Mouse (Mus musculus) retina, embryonic 14.5 days (tissue): ENCODE data around the gene Akap7.

ENCODE experiments used
- DNase-seq: peaks from one replicate; pipeline ENCODE4 v3.0.0-alpha.2; 2015; ENCODE audit warnings: low spot score

The Akap7 gene

GRCm38 (mm10) chr10:25307770-25308169 is at the start of gene Akap7:
TSS of gene Akap7 (minus strand) at chr10:25307870.
- no peak for DNase-seq

GRCm38 (mm10) chr10:25354390-25354789 is 46.7 kb upstream of the Akap7 start:
- DNase-seq: no peak

- no peak for DNase-seq
Observed at GRCm38 (mm10) chr10:25353941-25354340, 46.3 kb upstream of the Akap7 start.

- DNase-seq: no peak
Observed at GRCm38 (mm10) chr10:25342801-25343200, 35.1 kb upstream of the Akap7 start.

GRCm38 (mm10) chr10:25340675-25341074 is 33.0 kb upstream of the Akap7 start:
- no peak for DNase-seq

GRCm38 (mm10) chr10:25333390-25334079 is 25.9 kb upstream of the Akap7 start:
- DNase-seq: no peak

- peak; percentile 9 for DNase-seq
Observed at GRCm38 (mm10) chr10:25331321-25332049, 23.8 kb upstream of the Akap7 start.

GRCm38 (mm10) chr10:25330094-25330493 is 22.4 kb upstream of the Akap7 start:
- DNase-seq: no peak

GRCm38 (mm10) chr10:25327511-25327910 is 19.8 kb upstream of the Akap7 start:
- DNase-seq: no peak

GRCm38 (mm10) chr10:25325690-25326089 is 18.0 kb upstream of the Akap7 start:
- no peak for DNase-seq

GRCm38 (mm10) chr10:25321198-25321597 is 13.5 kb upstream of the Akap7 start:
- no peak for DNase-seq

GRCm38 (mm10) chr10:25319531-25319930 is 11.9 kb upstream of the Akap7 start:
- no peak for DNase-seq

- no peak for DNase-seq
Observed at GRCm38 (mm10) chr10:25318405-25318804, 10.7 kb upstream of the Akap7 start.

GRCm38 (mm10) chr10:25317665-25318064 is 10.0 kb upstream of the Akap7 start:
- no peak for DNase-seq

GRCm38 (mm10) chr10:25313856-25314584 is 6.3 kb upstream of the Akap7 start:
- peak; percentile 18 for DNase-seq

GRCm38 (mm10) chr10:25311554-25312212 is 4.0 kb upstream of the Akap7 start:
- peak; percentile 20 for DNase-seq

- no peak for DNase-seq
Observed at GRCm38 (mm10) chr10:25310736-25311135, 3.1 kb upstream of the Akap7 start.

GRCm38 (mm10) chr10:25309996-25310395 is 2.3 kb upstream of the Akap7 start:
- no peak for DNase-seq

GRCm38 (mm10) chr10:25305146-25305545 is 2.5 kb downstream of the Akap7 start:
- no peak for DNase-seq

- no peak for DNase-seq
Observed at GRCm38 (mm10) chr10:25304608-25305007, 3.1 kb downstream of the Akap7 start.

- DNase-seq: no peak
Observed at GRCm38 (mm10) chr10:25299031-25299529, 8.6 kb downstream of the Akap7 start.

GRCm38 (mm10) chr10:25298264-25298671 is 9.4 kb downstream of the Akap7 start:
- DNase-seq: no peak
